ENCODE assay signal across 10 mouse cellular contexts in the genomic region with DNA sequence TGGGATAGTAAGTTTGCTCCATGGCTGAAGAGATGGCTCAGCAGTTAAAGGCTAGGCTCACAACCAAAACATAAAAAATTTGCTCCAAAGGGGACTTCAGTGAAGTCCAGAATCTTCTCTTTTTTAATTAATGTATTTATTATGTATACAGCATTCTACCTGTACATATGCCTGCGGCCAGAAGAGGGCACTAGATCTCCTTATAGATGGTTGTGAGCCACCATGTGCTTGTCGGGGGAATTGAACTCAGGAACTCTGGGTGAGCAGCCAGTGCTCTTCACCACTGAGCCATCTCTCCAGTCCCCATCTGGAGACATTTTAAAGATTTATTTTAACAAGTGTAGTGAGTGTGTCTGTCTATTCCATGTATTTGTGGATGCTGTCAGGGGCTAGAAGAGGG. TPM values are rescaled to one million over a fixed set of nuclear protein-coding genes. Genes with fewer than 3 reads are reported as not detected.
DNase-seq lines count a peak whose midpoint lies in the region; ATAC-seq and TF ChIP-seq lines count a peak whose summit lies in the region.
"Had no signal": no experiment of that assay in that cellular context is flagged by ENCODE, and none has a peak within 500 bp of the region (broad histone marks: within the 10 kb centered on the region; RNA-seq: fewer than 3 reads in every experiment).

No protein-coding gene starts in this region.

- TF ChIP-seq POLR2A in thymus, adult 2 months (IDR thresholded peaks at IDR 0.05; ENCODE audit: control insufficient read depth, extremely low read depth, insufficient read depth, low read length, poor library complexity): no peak
- no peak for TF ChIP-seq POLR2A in brain, embryonic 14.5 days (IDR thresholded peaks at IDR 0.05; ENCODE audit: borderline replicate concordance, extremely low read depth, insufficient read depth, insufficient read length, poor library complexity, severe bottlenecking)

- H3K27ac ChIP-seq in hindbrain, postnatal 0 days: no peak overlapping the region
- H3K27ac ChIP-seq in hindbrain, embryonic 13.5 days: no peak overlapping the region
- H3K27ac ChIP-seq in thymus, adult 2 months (ENCODE audit: control insufficient read depth, insufficient read depth, low read length): no peak overlapping the region
- H3K27ac ChIP-seq: liver, embryonic 15.5 days had no signal

- no peak overlapping the region for H3K4me2 ChIP-seq in hindbrain, postnatal 0 days (ENCODE audit: low read depth, low read length)
- H3K4me2 ChIP-seq in hindbrain, embryonic 13.5 days: no peak overlapping the region
- H3K4me2 ChIP-seq: liver, embryonic 15.5 days had no signal

- no peaks in the 10 kb centered on the region for H3K9me3 ChIP-seq in hindbrain, postnatal 0 days (ENCODE audit: low read length)
- no peaks in the 10 kb centered on the region for H3K9me3 ChIP-seq in hindbrain, embryonic 13.5 days
- H3K9me3 ChIP-seq: liver, embryonic 15.5 days had no signal

- H3K9ac ChIP-seq in hindbrain, postnatal 0 days (replicated peaks; ENCODE audit: low read length): no peak overlapping the region
- no peak overlapping the region for H3K9ac ChIP-seq in hindbrain, embryonic 13.5 days
- H3K9ac ChIP-seq: liver, embryonic 15.5 days had no signal

- DNase-seq in hindbrain, postnatal 0 days (ENCODE audit: low spot score): peak; percentile 46
- DNase-seq in thymus, adult 2 months: peak; percentile 22
- no peak for DNase-seq in thymus, adult 18-20 months
- DNase-seq in brain, embryonic 14.5 days (ENCODE audit: low read depth): peak; percentile 15
- no peak for DNase-seq in ovary, postnatal 36 days (ENCODE audit: low spot score)
- DNase-seq in frontal cortex, postnatal 36 days (ENCODE audit: low spot score in 2 of 2): no peak
- DNase-seq: cerebellum, postnatal 25 days; heart, postnatal 10 days had no signal

- no peak overlapping the region for H3K4me3 ChIP-seq in hindbrain, postnatal 0 days (ENCODE audit: low read length)
- no peak overlapping the region for H3K4me3 ChIP-seq in hindbrain, embryonic 13.5 days
- no peak overlapping the region for H3K4me3 ChIP-seq in thymus, adult 2 months (ENCODE audit: control insufficient read depth, insufficient read depth, low read length)
- H3K4me3 ChIP-seq: liver, embryonic 15.5 days had no signal

- 74% methylated on average over 2 of the region's 2 CpGs for WGBS in hindbrain, postnatal 0 days
- WGBS in hindbrain, embryonic 13.5 days: 74% methylated on average over 2 of the region's 2 CpGs
- 62% methylated on average over 2 of the region's 2 CpGs for WGBS in thymus, adult 2 months

- no peaks in the 10 kb centered on the region for H3K27me3 ChIP-seq in hindbrain, postnatal 0 days (ENCODE audit: insufficient read depth, low read length)
- no peaks in the 10 kb centered on the region for H3K27me3 ChIP-seq in hindbrain, embryonic 13.5 days
- no peaks in the 10 kb centered on the region for H3K27me3 ChIP-seq in thymus, adult 2 months (ENCODE audit: control insufficient read depth, insufficient read depth, low read length)

- peaks cover 19% of the 10 kb centered on the region for H3K36me3 ChIP-seq in hindbrain, postnatal 0 days (ENCODE audit: insufficient read depth, low read length)
- H3K36me3 ChIP-seq in hindbrain, embryonic 13.5 days: peaks cover 48% of the 10 kb centered on the region
- no peaks in the 10 kb centered on the region for H3K36me3 ChIP-seq in thymus, adult 2 months (ENCODE audit: control insufficient read depth, insufficient read depth, low read length)
- H3K36me3 ChIP-seq: liver, embryonic 15.5 days had no signal

- H3K4me1 ChIP-seq in hindbrain, postnatal 0 days (ENCODE audit: insufficient read depth, low read length): no peaks in the 10 kb centered on the region
- H3K4me1 ChIP-seq in hindbrain, embryonic 13.5 days (replicated peaks): 0 out of 2 replicates have a peak, but pooled peaks cover 2% of the 10 kb centered on the region
- no peaks in the 10 kb centered on the region for H3K4me1 ChIP-seq in thymus, adult 2 months (replicated peaks; ENCODE audit: control insufficient read depth, insufficient read depth, low read length)
- H3K4me1 ChIP-seq: liver, embryonic 15.5 days had no signal

- ATAC-seq in hindbrain, postnatal 0 days: 0 out of 2 replicates have a peak, but pooled peaks have one; percentile 55
- ATAC-seq in hindbrain, embryonic 13.5 days (ENCODE audit: low FRiP score): no peak

- peak; percentile 64 for TF ChIP-seq CTCF in hindbrain, postnatal 0 days (IDR thresholded peaks at IDR 0.05; ENCODE audit: low read depth)
- TF ChIP-seq CTCF in thymus, adult 2 months (IDR thresholded peaks at IDR 0.05; ENCODE audit: borderline replicate concordance, control insufficient read depth, extremely low read depth, insufficient read depth, low read length, poor library complexity): no peak
- TF ChIP-seq CTCF in brain, embryonic 14.5 days (IDR thresholded peaks at IDR 0.05; ENCODE audit: borderline replicate concordance, extremely low read depth, insufficient read depth, insufficient read length): no peak

RNA-seq across cellular contexts. Expression of gene Plekhg4, which starts 6.0 kb away (rescaled TPM):
- 6.3 and 7.3 TPM in 2 replicates for total RNA-seq in hindbrain, postnatal 0 days (2014; rRNA removed)
- 1.3 and 1.6 TPM in 2 replicates for polyA plus RNA-seq in hindbrain, postnatal 0 days (2015; fragmentation: Nextera tagmentation; extraction: Ambion mirVana)
- 1.6 and 1.9 TPM in 2 replicates for polyA plus RNA-seq in hindbrain, embryonic 13.5 days (2015; fragmentation: Nextera tagmentation; extraction: Ambion mirVana)
- 1.3 and 1.5 TPM in 2 replicates for polyA plus RNA-seq in thymus, adult 2 months (2012; rRNA removed)
- 11.5 and 13.6 TPM in 2 replicates for polyA plus RNA-seq in brain, embryonic 14.5 days (2012; rRNA removed)
- polyA plus RNA-seq: liver, embryonic 15.5 days had no signal

RNA-seq across cellular contexts. Expression of gene Slc9a5, which starts 18.5 kb away (rescaled TPM):
- total RNA-seq in hindbrain, postnatal 0 days (2014; rRNA removed): 24.2 and 28.6 TPM in 2 replicates
- 10.3 and 10.6 TPM in 2 replicates for polyA plus RNA-seq in hindbrain, postnatal 0 days (2015; fragmentation: Nextera tagmentation; extraction: Ambion mirVana)
- polyA plus RNA-seq in hindbrain, embryonic 13.5 days (2015; fragmentation: Nextera tagmentation; extraction: Ambion mirVana): 7.3 and 7.4 TPM in 2 replicates
- polyA plus RNA-seq in thymus, adult 2 months (2012; rRNA removed): 12.7 and 14.7 TPM in 2 replicates
- polyA plus RNA-seq in brain, embryonic 14.5 days (2012; rRNA removed): 39.3 and 56.1 TPM in 2 replicates

RNA-seq across cellular contexts. Expression of gene Fhod1, which starts 19.4 kb away (rescaled TPM):
- 3.1 and 3.2 TPM in 2 replicates for total RNA-seq in hindbrain, postnatal 0 days (2014; rRNA removed)
- 0.45 and 1.1 TPM in 2 replicates for polyA plus RNA-seq in hindbrain, postnatal 0 days (2015; fragmentation: Nextera tagmentation; extraction: Ambion mirVana)
- polyA plus RNA-seq in hindbrain, embryonic 13.5 days (2015; fragmentation: Nextera tagmentation; extraction: Ambion mirVana): 0.74 and 0.76 TPM in 2 replicates
- 33.6 and 36.2 TPM in 2 replicates for polyA plus RNA-seq in thymus, adult 2 months (2012; rRNA removed)
- polyA plus RNA-seq in brain, embryonic 14.5 days (2012; rRNA removed): 5.8 and 7.8 TPM in 2 replicates

RNA-seq across cellular contexts. Expression of gene Tmem208, which starts 41.0 kb away (rescaled TPM):
- total RNA-seq in hindbrain, postnatal 0 days (2014; rRNA removed): 72.1 and 101 TPM in 2 replicates
- polyA plus RNA-seq in hindbrain, postnatal 0 days (2015; fragmentation: Nextera tagmentation; extraction: Ambion mirVana): 138 and 143 TPM in 2 replicates
- 133 and 136 TPM in 2 replicates for polyA plus RNA-seq in hindbrain, embryonic 13.5 days (2015; fragmentation: Nextera tagmentation; extraction: Ambion mirVana)
- polyA plus RNA-seq in thymus, adult 2 months (2012; rRNA removed): 137 and 194 TPM in 2 replicates
- 93.6 and 144 TPM in 2 replicates for polyA plus RNA-seq in brain, embryonic 14.5 days (2012; rRNA removed)

RNA-seq across cellular contexts. Expression of gene Lrrc29, which starts 41.0 kb away (rescaled TPM):
- total RNA-seq in hindbrain, postnatal 0 days (2014; rRNA removed): 1.9 and 5.2 TPM in 2 replicates
- polyA plus RNA-seq in hindbrain, postnatal 0 days (2015; fragmentation: Nextera tagmentation; extraction: Ambion mirVana): 3.1 and 4.1 TPM in 2 replicates
- 0.82 and 1.4 TPM in 2 replicates for polyA plus RNA-seq in hindbrain, embryonic 13.5 days (2015; fragmentation: Nextera tagmentation; extraction: Ambion mirVana)
- 13.1 and 15.1 TPM in 2 replicates for polyA plus RNA-seq in thymus, adult 2 months (2012; rRNA removed)
- polyA plus RNA-seq in brain, embryonic 14.5 days (2012; rRNA removed): 2.3 and 2.4 TPM in 2 replicates

Comparison
In these comparisons a context has a peak if more than half of its experiments do, and no peak if none do; other contexts are left out.
1. DNase-seq: peak in hindbrain, postnatal 0 days (single experiment), thymus, adult 2 months (single experiment) and brain, embryonic 14.5 days (single experiment); none in thymus, adult 18-20 months (0 of 2), ovary, postnatal 36 days (single experiment) and frontal cortex, postnatal 36 days (0 of 2).